Mouse (Mus musculus): ENCODE data around the gene Zfp239. TPM values are rescaled to one million over a fixed set of nuclear protein-coding genes. Genes with fewer than 3 reads are reported as not detected.

Gene Zfp239
- polyA plus RNA-seq, 1 experiment from 2014 or later: 12.4 TPM

DNA sequence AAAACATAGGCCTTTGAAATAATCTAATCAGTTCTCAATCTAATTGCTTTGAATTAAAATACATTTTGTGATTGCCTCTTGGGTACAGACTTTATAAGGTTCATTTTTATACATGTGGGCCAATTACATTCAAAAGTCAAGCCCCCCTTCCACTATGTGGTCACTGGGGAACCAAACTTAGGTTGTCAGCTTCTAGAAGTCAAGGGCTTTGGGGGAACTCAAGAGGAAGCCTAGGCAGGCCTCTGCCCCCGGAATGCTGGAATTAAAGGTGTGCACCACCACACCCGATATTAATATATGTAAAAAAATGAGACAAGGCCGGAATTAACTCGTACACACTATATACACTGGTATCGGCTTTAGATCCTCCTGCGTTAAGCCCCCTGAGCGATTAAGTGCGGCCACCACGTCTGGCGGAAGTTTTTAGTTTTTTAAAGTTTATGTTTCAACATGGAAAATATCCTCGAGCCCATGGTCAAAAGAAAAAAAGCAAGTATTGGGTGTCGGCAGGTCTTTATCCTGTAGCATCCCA, 54.4 kb downstream of the Zfp239 start:
- H3K4me3 ChIP-seq: peak overlapping the region; percentile 55
- peak overlapping the region; percentile 99 for H3K4me2 ChIP-seq
- peaks cover 31% of the 10 kb centered on the region for H3K4me1 ChIP-seq (replicated peaks)
- H3K27ac ChIP-seq (replicated peaks): peak overlapping the region; percentile 73
- ATAC-seq (ENCODE audit: low read depth): no peak
- no peaks in the 10 kb centered on the region for H3K27me3 ChIP-seq
- WGBS: 3% methylated on average over 12 of the region's 12 CpGs
- no peaks in the 10 kb centered on the region for H3K36me3 ChIP-seq
- peak overlapping the region; percentile 70 for H3K9ac ChIP-seq
- no peaks in the 10 kb centered on the region for H3K9me3 ChIP-seq

DNA sequence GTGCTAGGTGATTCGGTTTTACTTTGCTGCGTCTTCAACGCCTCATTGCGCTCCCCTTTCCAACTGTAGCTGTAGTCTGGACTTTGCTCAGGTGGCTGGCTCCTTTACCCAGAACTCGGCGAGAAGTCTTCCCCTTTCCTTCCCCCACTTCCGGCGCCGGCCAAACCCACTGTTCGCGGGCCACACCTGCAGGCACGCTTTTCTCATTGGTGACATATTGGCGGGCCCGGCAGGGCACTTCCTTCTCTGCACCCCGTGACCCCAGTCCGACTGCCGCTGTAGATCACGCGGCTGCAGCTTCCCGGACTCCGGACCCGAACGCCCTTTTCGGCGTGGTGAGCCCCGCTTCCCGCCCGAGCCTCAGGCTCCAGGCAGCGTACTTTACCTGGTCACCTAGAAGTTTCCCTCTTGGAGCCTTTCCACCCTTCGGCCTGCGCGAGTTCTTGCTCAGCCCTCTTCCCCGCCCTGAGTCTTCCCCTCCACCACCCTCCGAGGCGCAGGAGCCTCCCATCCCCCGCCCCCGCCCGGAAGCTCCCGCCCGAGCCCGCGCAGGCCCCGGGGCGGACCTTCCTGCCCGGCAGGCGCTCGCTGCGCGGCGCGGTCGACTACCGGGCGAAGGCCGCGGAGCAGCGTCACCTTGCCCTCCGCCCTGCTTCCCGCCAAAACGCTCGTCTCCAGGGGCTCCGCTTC, 55.0 kb downstream of the Zfp239 start:
- peak; percentile 92 for ATAC-seq (ENCODE audit: low read depth)
- peaks cover 31% of the 10 kb centered on the region for H3K4me1 ChIP-seq (replicated peaks)
- H3K4me2 ChIP-seq: peak overlapping the region; percentile 99
- under 1% methylated on average over 62 of the region's 62 CpGs for WGBS
- H3K36me3 ChIP-seq: no peaks in the 10 kb centered on the region
- no peaks in the 10 kb centered on the region for H3K27me3 ChIP-seq
- peak overlapping the region; percentile 55 for H3K4me3 ChIP-seq
- peak overlapping the region; percentile 70 for H3K9ac ChIP-seq
- peak overlapping the region; percentile 73 for H3K27ac ChIP-seq (replicated peaks)
- no peaks in the 10 kb centered on the region for H3K9me3 ChIP-seq

DNA sequence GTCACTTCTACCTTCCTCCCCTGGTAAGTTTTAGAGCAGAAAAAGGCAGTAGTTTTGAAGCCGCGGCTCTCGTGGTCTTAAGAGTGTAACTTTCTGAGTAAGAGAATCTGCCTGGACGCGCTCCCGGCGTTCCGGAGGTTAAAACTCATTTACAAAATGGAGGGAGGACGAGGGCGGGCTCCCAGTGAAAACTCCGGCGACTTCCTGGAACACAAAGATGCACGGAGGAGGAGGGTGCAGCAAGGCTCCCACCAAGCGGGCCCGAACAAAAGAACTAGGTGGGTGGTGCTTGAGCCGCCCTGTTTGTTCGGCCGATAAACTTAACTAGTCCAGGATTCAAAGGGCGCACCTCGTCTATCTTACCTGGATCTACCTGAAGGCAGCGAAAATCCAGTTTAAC, 55.7 kb downstream of the Zfp239 start:
- Histone ChIP-seq H3K4me2 (peak overlapping the region; percentile 99), H3K27me3 (no peaks in the 10 kb centered on the region), H3K9ac (peak overlapping the region; percentile 70), H3K36me3 (no peaks in the 10 kb centered on the region), H3K27ac (replicated peaks) (peak overlapping the region; percentile 73), H3K4me1 (replicated peaks) (peaks cover 31% of the 10 kb centered on the region), H3K9me3 (no peaks in the 10 kb centered on the region), H3K4me3 (peak overlapping the region; percentile 55)
- WGBS: 1% methylated on average over 21 of the region's 21 CpGs
- ATAC-seq (ENCODE audit: low read depth): peak; percentile 64

DNA sequence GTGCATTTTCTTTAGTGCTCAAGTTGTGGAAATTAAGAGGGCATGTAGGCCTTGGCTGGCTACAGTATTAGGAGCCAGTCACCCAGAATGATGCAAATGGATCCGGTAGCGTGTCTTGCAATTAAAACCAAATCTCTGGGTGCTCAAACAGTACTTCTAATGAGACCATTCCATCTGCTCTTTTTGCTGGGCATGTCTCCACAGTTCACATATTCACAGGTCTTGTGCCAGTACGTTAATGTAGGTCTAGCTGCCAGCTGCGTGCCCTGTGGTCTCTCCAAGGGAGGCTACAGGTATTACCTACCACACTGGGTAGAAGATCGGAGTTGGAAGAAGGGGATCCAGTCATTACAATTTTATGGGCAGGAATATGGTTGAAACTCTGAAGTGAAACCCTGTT, 56.1 kb downstream of the Zfp239 start:
- H3K27me3 ChIP-seq: no peaks in the 10 kb centered on the region
- peak overlapping the region; percentile 99 for H3K4me2 ChIP-seq
- peak overlapping the region; percentile 70 for H3K9ac ChIP-seq
- H3K4me3 ChIP-seq: peak overlapping the region; percentile 55
- ATAC-seq (ENCODE audit: low read depth): no peak
- 28% methylated on average over 5 of the region's 5 CpGs for WGBS
- H3K9me3 ChIP-seq: no peaks in the 10 kb centered on the region
- peaks cover 31% of the 10 kb centered on the region for H3K4me1 ChIP-seq (replicated peaks)
- H3K27ac ChIP-seq (replicated peaks): peak overlapping the region; percentile 73
- H3K36me3 ChIP-seq: no peaks in the 10 kb centered on the region; the same call in 1 of the 2 replicates

DNA sequence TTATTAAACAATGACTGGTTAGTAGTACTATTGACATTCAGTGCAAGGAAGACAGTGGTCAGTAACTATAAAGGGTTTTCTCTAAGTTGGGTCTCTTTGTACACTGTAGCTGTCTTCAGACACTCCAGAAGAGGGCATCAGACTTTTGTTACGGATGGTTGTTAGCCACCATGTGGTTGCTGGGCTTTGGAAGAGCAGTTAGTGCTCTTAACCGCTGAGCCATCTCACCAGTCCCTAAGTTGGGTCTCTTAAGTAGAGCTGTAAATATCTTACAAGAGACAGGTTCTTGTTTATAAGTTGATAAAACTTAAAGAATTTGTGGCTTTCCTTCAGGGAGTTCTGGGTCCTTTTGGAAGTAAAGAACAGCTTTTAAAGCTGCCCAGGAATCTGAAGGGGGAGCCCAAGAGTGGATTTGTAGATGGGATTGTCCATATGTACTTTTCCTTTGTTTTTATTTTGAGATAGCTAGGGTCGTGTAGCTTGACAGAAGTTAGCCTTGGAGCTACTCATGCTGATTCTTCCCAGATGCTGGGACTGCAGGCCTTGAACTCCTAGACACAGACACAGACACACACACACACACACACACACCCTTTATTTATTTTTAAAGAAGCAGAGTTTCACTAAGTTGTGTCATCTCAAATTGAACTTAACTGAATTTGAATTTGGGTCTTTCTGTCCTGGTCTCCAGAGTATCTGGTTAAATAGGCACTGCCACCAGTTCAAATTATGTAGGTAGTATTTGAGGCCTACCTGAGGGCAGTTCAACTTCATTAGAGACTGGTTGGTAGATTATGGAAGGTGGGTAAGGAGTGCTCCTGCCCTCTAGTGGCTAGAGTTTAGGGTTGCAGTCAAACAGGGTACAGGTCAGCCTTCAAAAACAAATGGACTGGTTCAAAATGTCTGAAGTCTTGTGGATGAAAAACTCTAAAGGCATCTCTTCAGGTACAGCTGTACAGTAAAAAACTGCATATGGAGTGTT, 59.0 kb downstream of the Zfp239 start:
- Histone ChIP-seq H3K9me3 (no peaks in the 10 kb centered on the region), H3K4me2 (no peak overlapping the region), H3K4me1 (replicated peaks) (peaks cover 29% of the 10 kb centered on the region), H3K27ac (replicated peaks) (no peak overlapping the region), H3K9ac (no peak overlapping the region), H3K4me3 (no peak overlapping the region), H3K36me3 (peaks cover 5% of the 10 kb centered on the region), H3K27me3 (no peaks in the 10 kb centered on the region)
- ATAC-seq (ENCODE audit: low read depth): no peak
- 66% methylated on average over 3 of the region's 3 CpGs for WGBS

DNA sequence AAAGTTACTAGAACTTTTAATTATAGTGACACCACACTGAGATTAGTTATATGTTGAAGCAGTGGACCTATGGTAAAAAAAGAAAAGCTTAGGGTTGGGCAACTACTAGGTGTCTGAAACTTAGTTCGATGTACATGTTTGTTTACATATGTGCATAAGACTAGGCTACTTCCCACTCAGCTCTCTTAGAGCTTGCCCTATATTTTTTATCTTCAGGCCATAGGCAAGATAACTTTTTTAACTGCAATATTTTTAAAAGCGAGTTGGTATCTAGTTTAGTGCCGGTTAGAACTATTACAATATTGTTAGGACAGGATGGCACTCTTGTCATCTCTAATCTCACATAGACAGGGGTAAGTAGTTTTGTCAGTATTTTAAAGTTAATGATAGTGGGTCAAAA, 60.1 kb downstream of the Zfp239 start:
- WGBS: 92% methylated on average over 3 of the region's 3 CpGs
- H3K36me3 ChIP-seq: peaks cover 16% of the 10 kb centered on the region
- no peak overlapping the region for H3K9ac ChIP-seq
- no peak overlapping the region for H3K4me2 ChIP-seq
- H3K9me3 ChIP-seq: no peaks in the 10 kb centered on the region
- peaks cover 20% of the 10 kb centered on the region for H3K4me1 ChIP-seq (replicated peaks)
- no peak overlapping the region for H3K4me3 ChIP-seq
- H3K27me3 ChIP-seq: no peaks in the 10 kb centered on the region
- ATAC-seq (ENCODE audit: low read depth): no peak
- H3K27ac ChIP-seq (replicated peaks): no peak overlapping the region

Other genes starting within 250 kb of the Zfp239 start
- gene Zfp637, start 20.9 kb upstream of the Zfp239 start, polyA plus RNA-seq (2015; fragmentation: Nextera tagmentation; extraction: Ambion mirVana): 140 and 143 TPM in 2 replicates
- gene Hnrnpf, start 38.2 kb downstream of the Zfp239 start, polyA plus RNA-seq (2015; fragmentation: Nextera tagmentation; extraction: Ambion mirVana): 298 and 333 TPM in 2 replicates
- gene Fxyd4, start 75.6 kb downstream of the Zfp239 start, polyA plus RNA-seq (2015; fragmentation: Nextera tagmentation; extraction: Ambion mirVana): 2.6 and 2.7 TPM in 2 replicates
- gene Rasgef1a, start 149.3 kb downstream of the Zfp239 start, polyA plus RNA-seq (2015; fragmentation: Nextera tagmentation; extraction: Ambion mirVana): 0.80 and 0.88 TPM in 2 replicates